Mouse (Mus musculus): ENCODE data around the gene Ppt1. TPM values are rescaled to one million over a fixed set of nuclear protein-coding genes. Genes with fewer than 3 reads are reported as not detected.
"Not testable (repeated sequence)": the region's sequence is repeated elsewhere in the genome, so short reads cannot be mapped to it uniquely, and the experiment has no call there.

The Ppt1 gene
- 10 to 100 TPM; 35.5 to 36.4 TPM for total RNA-seq (2021)

DNA sequence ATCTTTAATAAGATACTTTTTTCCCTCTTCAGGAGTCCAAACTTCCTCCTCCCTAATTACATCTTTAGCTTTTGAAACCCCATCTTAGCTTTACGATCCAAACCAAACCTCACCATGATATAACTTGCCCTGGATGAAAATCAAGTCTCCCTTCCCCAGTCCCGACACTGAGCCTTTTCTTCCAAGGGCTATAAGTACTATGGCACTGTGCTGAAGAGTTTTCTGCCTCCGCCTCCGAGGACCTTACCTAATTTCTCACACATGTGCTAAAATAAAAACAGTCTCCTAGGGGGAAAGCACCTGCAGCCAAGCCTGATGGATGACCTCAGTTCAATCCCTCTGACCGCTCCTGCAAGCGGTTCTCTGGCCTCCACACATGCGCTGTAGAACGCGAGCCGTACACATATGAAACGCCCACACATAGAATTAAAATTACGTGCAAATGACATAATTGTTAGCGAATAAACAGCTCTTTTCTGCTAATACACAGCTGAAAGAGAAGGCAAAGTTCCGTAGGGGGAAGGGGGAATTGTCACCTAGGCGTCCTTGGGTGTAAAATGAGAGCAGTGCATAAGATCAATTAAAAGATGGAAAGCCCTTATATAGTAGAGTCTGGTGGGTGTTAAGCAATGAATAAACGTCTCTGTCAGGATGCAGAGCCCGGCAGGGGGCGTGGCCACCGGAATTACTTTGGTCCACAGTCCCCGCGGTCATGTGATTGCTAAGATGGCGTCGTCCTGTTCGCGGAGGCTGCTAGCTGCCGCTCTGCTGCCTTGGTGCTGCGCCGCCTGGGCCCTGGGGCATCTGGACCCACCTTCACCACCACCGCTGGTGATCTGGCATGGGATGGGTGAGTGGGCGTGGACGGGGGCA is at the start of gene Ppt1:
Ppt1 (plus strand) TSS at position 713 of the 873 bp plus-strand sequence.
- DNase-seq, result peak; percentile 88

- no peak for DNase-seq
These were observed 46.5 kb upstream of the Ppt1 start for GRCm38 (mm10) chr4:122789335-122790089.

DNA sequence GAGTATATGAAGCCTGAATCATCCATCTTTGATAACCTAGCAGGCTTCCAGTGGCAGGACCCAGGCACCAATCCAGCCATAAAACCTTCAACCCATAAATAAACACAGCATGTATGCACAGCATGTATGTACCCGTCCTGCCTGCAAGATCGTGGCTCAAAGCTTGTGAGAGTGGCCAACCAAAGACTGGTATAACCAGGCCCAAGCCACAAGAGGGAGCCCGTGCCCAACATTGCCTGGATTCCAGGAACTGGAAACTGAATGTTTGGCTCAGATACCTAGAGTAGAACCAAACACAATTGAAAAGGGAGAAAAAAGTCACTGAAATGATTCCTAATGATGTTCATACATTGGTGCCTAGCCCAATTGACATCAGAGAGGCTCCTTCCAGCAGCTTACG is 27.9 kb upstream of the Ppt1 start:
- DNase-seq, result peak; percentile 84

DNA sequence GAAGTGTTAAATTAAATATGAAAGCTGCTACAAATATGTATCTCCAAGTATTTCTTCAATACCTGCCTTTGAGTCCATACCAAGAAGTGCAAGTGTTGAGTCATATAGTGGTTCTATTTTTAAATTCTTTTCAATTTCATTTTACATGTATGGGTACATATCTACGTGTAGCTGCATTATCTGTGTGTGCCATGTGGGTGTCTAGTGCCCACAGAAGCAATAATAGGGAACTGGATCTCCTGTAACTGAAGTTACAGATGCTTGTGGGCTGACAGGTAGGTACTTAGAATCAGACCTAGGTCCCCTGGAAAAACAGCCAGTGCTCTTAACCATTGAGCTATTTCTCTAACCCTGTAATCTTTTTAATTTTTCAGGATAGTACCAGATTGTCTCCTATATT is 24.9 kb upstream of the Ppt1 start:
- DNase-seq, result no peak

DNA sequence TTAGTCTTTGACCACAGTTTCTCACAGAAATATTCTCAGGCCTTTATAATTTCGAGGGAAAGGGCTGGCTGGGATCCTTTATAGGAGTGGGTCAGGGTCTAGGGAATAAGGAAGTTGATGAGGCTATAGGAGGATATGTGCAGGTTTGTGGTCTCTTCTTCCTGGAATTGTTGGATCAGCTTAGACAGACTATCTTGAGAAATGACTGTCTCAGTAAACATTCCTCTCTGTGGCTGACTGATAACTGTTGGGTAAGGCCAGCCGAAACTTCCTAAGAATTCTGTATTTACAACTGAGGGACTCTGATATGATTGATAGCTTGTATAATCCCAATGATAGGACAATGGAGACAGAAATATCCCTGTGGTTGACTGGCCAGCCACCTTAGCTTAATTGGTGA is 24.2 kb upstream of the Ppt1 start:
- DNase-seq, result no peak

- no peak for DNase-seq
These were observed 19.8 kb upstream of the Ppt1 start for GRCm38 (mm10) chr4:122816202-122816601.

DNA sequence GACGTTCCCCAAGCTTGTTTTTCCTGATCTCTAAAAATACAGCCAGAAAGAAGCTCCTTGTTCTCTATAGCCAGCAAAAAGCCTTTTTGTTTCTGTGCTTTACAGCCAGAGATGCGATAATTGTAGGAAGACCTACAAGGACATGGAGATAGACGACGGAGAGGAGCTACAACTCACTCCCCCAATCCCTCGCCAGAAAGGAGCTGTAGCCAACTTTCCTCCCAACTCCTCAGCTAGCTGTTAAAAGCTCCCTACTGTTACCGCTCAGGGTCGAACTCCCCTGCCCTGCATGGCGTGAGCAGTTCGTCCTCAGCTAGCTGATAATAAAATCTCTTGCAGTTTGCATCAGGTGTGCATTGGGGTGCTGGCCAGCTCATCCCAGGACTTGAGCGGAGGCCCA is 15.1 kb upstream of the Ppt1 start:
- not testable (repeated sequence) for DNase-seq

DNA sequence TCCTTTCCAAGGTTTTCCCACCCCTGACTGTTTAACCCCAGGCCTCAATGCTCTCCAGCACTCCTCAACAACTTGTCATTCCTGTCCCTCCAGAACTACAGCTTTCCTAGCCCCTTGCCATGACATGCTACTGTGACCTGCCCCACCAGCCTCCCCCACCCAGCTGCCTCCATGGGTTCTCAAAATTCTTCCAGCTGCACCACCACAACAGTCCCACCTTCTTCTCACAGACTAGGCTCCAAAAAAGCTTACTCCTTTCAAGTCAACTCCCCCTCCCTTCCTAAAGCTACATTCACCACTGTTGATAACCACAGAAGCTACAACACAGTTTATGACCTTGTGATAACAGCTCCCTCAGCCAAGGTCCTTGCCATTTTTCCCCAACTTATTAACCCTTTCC is 8.4 kb upstream of the Ppt1 start:
- no peak for DNase-seq

- no peak for DNase-seq
These were observed 6.7 kb upstream of the Ppt1 start for GRCm38 (mm10) chr4:122829339-122829738.

GRCm38 (mm10) chr4:122831888-122832287 is 4.2 kb upstream of the Ppt1 start:
- DNase-seq, result no peak

DNA sequence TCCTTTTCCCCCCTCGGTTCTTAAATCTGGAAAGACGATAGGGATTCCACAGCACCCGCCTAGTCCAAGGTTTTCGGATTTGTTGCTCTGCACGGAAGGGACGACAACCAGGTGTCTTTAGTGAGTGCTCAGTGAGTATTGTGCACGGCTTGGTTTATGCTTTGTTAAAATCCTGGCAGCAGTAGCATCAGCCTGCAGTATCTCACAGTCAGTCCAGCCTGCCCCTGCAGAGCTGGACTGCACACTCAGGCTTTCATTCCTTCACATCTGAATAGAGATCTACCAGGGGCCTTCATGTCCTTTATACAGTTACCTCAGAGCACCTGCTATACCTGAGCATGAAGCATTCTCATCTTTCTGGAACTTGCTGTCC is 347 bp downstream of the Ppt1 start:
- no peak for DNase-seq

DNA sequence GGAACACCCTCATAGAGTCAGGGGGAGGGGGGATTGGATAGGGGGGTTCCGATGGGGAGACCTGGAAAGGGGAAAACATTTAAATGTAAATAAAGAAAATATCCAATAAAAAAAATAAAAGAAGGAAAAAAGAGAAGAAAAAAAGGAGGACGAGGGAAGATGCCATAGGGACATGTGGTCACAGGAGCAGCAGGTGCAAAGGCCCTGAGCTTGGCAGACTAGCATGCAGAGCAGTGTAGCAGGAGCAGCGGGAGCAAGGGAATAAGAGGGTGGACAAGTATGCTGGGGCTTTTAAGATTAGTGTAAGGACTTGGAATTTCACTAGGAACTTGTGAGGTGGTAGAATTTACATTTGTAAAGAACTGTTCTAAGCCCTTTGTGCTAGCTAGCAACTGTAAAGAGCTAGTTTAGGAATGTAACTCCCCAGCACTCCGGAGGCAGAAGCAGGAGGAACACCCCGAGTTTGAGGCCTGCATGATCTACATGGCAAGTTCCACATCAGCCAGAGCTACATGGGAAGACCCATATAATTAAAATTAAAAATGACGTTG is 1.2 kb downstream of the Ppt1 start:
- no peak for DNase-seq

- no peak for DNase-seq
These were observed 2.0 kb downstream of the Ppt1 start for GRCm38 (mm10) chr4:122837994-122838393.

GRCm38 (mm10) chr4:122838416-122838815 is 2.4 kb downstream of the Ppt1 start:
- no peak for DNase-seq

DNA sequence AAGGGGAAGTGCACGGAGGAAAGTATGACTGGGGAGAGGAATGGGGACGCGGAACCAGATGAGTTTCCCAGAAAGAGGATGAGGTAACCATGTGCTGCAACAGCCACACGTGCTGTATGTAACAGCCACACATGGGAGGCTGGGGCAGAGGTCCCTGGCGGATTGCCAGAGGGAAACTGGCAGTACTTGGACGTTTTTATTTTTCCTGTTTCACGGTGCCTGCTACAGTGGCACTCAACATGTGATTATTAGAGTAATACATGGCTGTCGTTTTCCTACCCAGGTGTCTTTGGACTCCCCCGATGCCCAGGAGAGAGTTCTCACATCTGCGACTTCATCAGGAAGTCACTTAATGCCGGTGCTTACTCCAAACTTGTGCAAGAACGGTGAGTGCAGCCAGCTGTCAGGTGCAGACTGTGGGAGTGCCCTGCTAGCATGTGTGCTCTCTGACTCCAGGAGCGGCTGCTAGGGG is 12.1 kb downstream of the Ppt1 start:
- peak; percentile 36 for DNase-seq

- DNase-seq, result no peak
These were observed 15.5 kb downstream of the Ppt1 start for GRCm38 (mm10) chr4:122851535-122851934.

GRCm38 (mm10) chr4:122853691-122854090 is 17.6 kb downstream of the Ppt1 start:
- DNase-seq, result no peak

- no peak for DNase-seq
These were observed 18.7 kb downstream of the Ppt1 start for GRCm38 (mm10) chr4:122854770-122855169.

DNA sequence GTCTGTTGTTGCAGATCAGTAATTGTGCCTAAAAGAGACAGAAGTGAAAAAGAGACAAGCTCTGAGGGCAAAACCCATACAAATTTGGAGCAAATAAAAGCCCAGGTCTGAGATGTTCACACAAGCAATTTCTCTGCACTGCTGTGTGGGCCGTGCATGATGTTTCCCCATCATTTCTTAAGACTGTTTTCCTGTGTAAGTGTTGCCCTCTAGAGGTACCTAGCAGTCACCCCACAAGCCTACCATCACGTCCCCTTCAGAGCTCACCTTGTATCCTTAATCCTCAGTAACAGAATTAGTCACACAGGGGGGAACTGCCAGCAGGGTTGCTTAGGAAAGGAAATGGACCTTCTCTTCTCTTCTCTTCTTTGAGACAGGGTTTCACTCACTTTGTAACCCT is 21.9 kb downstream of the Ppt1 start:
- DNase-seq, result no peak

GRCm38 (mm10) chr4:122859096-122859674 is 23.1 kb downstream of the Ppt1 start:
- DNase-seq, result no peak

DNA sequence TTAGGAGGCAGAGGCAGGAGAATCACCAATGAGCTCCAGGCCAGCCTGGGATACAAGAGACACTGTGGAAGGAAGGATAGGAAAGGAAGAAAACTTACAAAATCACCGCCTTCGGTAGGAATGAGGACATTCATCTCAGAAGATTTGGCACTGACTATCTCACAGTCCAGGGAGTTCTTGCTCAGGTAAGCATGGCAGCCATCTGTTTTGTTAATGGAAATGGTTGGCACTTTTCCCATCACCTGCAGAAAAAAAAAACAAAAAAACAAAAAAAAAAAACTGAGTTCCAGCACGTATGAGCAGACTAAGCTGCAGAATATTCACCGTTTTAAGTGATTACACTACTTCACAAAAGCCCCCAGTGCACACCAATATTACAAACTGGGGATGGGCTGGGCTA is 25.8 kb downstream of the Ppt1 start:
- DNase-seq, result no peak

GRCm38 (mm10) chr4:122868041-122868440 is 32.0 kb downstream of the Ppt1 start:
- DNase-seq, result no peak

GRCm38 (mm10) chr4:122870027-122870426 is 34.0 kb downstream of the Ppt1 start:
- DNase-seq, result peak; percentile 37
